Mouse (Mus musculus) testis, adult 2 months (tissue): ENCODE data around the gene Atr. TPM values are rescaled to one million over a fixed set of nuclear protein-coding genes. Genes with fewer than 3 reads are reported as not detected.
"Not testable (repeated sequence)": the region's sequence is repeated elsewhere in the genome, so short reads cannot be mapped to it uniquely, and the experiment has no call there.

Experiments
- H3K27ac ChIP-seq: fragments of 200-500 bp; 2 replicates; pipeline ENCODE4 v1.5.1; 2012; ENCODE audit warnings: low read depth, low read length; ENCODE audit not compliant: control insufficient read depth, insufficient read depth
- H3K27me3 ChIP-seq: fragments of 200-500 bp; 2 replicates; pipeline ENCODE4 v1.6.1; 2012; ENCODE audit warnings: mild to moderate bottlenecking, low read length, moderate library complexity; ENCODE audit not compliant: control insufficient read depth, insufficient read depth
- H3K36me3 ChIP-seq: fragments of 200-500 bp; 2 replicates; pipeline ENCODE4 v1.6.1; 2012; ENCODE audit warnings: mild to moderate bottlenecking, low read length; ENCODE audit not compliant: control insufficient read depth, insufficient read depth
- H3K4me1 ChIP-seq: fragments of 200-500 bp; 2 replicates; pipeline ENCODE4 v1.6.1; 2012; ENCODE audit warnings: low read length; ENCODE audit not compliant: control insufficient read depth, insufficient read depth
- H3K4me3 ChIP-seq: fragments of 200-500 bp; 2 replicates; pipeline ENCODE4 v1.5.1; 2012; ENCODE audit warnings: low read depth, mild to moderate bottlenecking, low read length, moderate library complexity, mixed read lengths; ENCODE audit not compliant: control insufficient read depth
- CTCF ChIP-seq: fragments of 200-500 bp; IDR thresholded peaks from 2 replicates; pipeline ENCODE4 v1.5.1; 2012; ENCODE audit warnings: low read depth, mild to moderate bottlenecking, inconsistent platforms, low read length, moderate library complexity; ENCODE audit not compliant: control insufficient read depth, insufficient read depth, insufficient replicate concordance
- POLR2A ChIP-seq: fragments of 200-500 bp; IDR thresholded peaks from 2 replicates; pipeline ENCODE4 v1.6.1; 2012; ENCODE audit warnings: low read depth, mild to moderate bottlenecking, inconsistent platforms, low read length, moderate library complexity; ENCODE audit not compliant: control insufficient read depth
- polyA plus RNA-seq: library from polyadenylated mRNA; depleted of rRNA; stranded (reverse); fragments of >200 nt; gene quantifications from 2 replicates; pipeline ENCODE4 v1.2.3, GENCODE M21; 2012

Gene Atr
- polyA plus RNA-seq, 1 experiment: 36.0 TPM

- H3K4me1 ChIP-seq: peaks cover 5% of the 10 kb centered on the region; the same call in 1 of the 2 replicates
- H3K36me3 ChIP-seq: no peaks in the 10 kb centered on the region
- H3K27me3 ChIP-seq: no peaks in the 10 kb centered on the region
- H3K4me3 ChIP-seq: peak overlapping the region; percentile 99
- TF ChIP-seq CTCF: no peak
- TF ChIP-seq POLR2A: no peak
- peak overlapping the region; percentile 84 for H3K27ac ChIP-seq
Observed at GRCm38 (mm10) chr9:95954226-95954584, 96.8 kb downstream of the Atr start.

- H3K36me3 ChIP-seq: no peaks in the 10 kb centered on the region
- peak within 1 kb of the TSS; percentile 99 for H3K4me3 ChIP-seq
- H3K4me1 ChIP-seq: peaks cover 5% of the 10 kb centered on the region; the same call in 1 of the 2 replicates
- peak within 1 kb of the TSS; percentile 92 for H3K27ac ChIP-seq
- TF ChIP-seq POLR2A (peak; percentile 86), CTCF (no peak)
- no peaks in the 10 kb centered on the region for H3K27me3 ChIP-seq
Observed at GRCm38 (mm10) chr9:95954585-95955461, 97.4 kb downstream of the Atr start, which contains the start of gene Xrn1. Gene Xrn1 (plus strand): TSS chr9:95954760.

- Histone ChIP-seq H3K27ac (no peak overlapping the region), H3K4me3 (no peak overlapping the region), H3K4me1 (peaks cover 5% of the 10 kb centered on the region; the same call in 1 of the 2 replicates), H3K36me3 (no peaks in the 10 kb centered on the region), H3K27me3 (no peaks in the 10 kb centered on the region)
- TF ChIP-seq CTCF (no peak), POLR2A (no peak)
Observed at GRCm38 (mm10) chr9:95957611-95958010, 100.2 kb downstream of the Atr start.

- H3K27ac ChIP-seq: no peak overlapping the region
- H3K27me3 ChIP-seq: no peaks in the 10 kb centered on the region
- TF ChIP-seq POLR2A (no peak), CTCF (no peak)
- no peak overlapping the region for H3K4me3 ChIP-seq
- H3K36me3 ChIP-seq: no peaks in the 10 kb centered on the region
- peaks cover 5% of the 10 kb centered on the region; the same call in 1 of the 2 replicates for H3K4me1 ChIP-seq
Observed at GRCm38 (mm10) chr9:95958041-95958730, 100.8 kb downstream of the Atr start.

GRCm38 (mm10) chr9:95958731-95959105 lies 101.3 kb downstream of the Atr start:
- H3K4me1 ChIP-seq, H3K27me3 ChIP-seq, H3K27ac ChIP-seq, H3K36me3 ChIP-seq, H3K4me3 ChIP-seq: not testable (repeated sequence)

- no peak overlapping the region for H3K27ac ChIP-seq
- H3K4me3 ChIP-seq: no peak overlapping the region
- H3K36me3 ChIP-seq: no peaks in the 10 kb centered on the region
- no peaks in the 10 kb centered on the region for H3K27me3 ChIP-seq
- 0 out of 2 replicates have a peak, but pooled peaks cover 2% of the 10 kb centered on the region for H3K4me1 ChIP-seq
- no peak for TF ChIP-seq POLR2A
- no peak for TF ChIP-seq CTCF
Observed at GRCm38 (mm10) chr9:95959246-95959645, 101.8 kb downstream of the Atr start.

GRCm38 (mm10) chr9:95959732-95960428 lies 102.5 kb downstream of the Atr start:
- Histone ChIP-seq H3K36me3 (no peaks in the 10 kb centered on the region), H3K27ac (no peak overlapping the region), H3K4me3 (no peak overlapping the region), H3K4me1 (0 out of 2 replicates have a peak, but pooled peaks cover 2% of the 10 kb centered on the region), H3K27me3 (no peaks in the 10 kb centered on the region)
- TF ChIP-seq CTCF: no peak
- no peak for TF ChIP-seq POLR2A
